Mouse (Mus musculus): ENCODE data around the gene Repin1.

GRCm38 (mm10) chr6:48593158-48594042, at the start of gene Repin1, which contains the start of gene Gm44965:
- TF ChIP-seq E2F4 (IDR thresholded peaks at IDR 0.05; ENCODE audit: insufficient replicate concordance, low read depth, low read length) (no peak), POLR2AphosphoS2 (IDR thresholded peaks at IDR 0.05; ENCODE audit: low read depth, low read length) (0 out of 2 replicates have a peak, but pooled peaks have one; percentile 49), RCOR1 (conservative IDR thresholded peaks at IDR 0.05; ENCODE audit: low read depth, low read length) (no peak), POLR2A (IDR thresholded peaks at IDR 0.05; ENCODE audit: low read depth, low read length) (peak; percentile 77; the same call in 1 of the 2 replicates), ZNF384 (IDR thresholded peaks at IDR 0.05; ENCODE audit: low read depth, low read length) (no peak), CHD2 (IDR thresholded peaks at IDR 0.05; ENCODE audit: low read length) (peak; percentile 90), SMC3 (IDR thresholded peaks at IDR 0.05; ENCODE audit: low read depth, low read length) (no peak), NRF1 (IDR thresholded peaks at IDR 0.05; ENCODE audit: low read depth, low read length) (0 out of 2 replicates have a peak, but pooled peaks have one; percentile 34), EP300 (IDR thresholded peaks at IDR 0.05; ENCODE audit: low read length) (peak; percentile 47; the same call in 1 of the 2 replicates), CTCF (conservative IDR thresholded peaks at IDR 0.05 in 1 of 2, IDR thresholded peaks at IDR 0.05 in 1 of 2; ENCODE audit: low read depth in 2 of 2, low read length in 2 of 2) (0 out of 4 replicates have a peak, but pooled peaks of 1 of the 2 experiments have one; percentile 19), ELF1 (IDR thresholded peaks at IDR 0.05; ENCODE audit: low read depth, low read length) (peak; percentile 66; the same call in 1 of the 2 replicates), BHLHE40 (IDR thresholded peaks at IDR 0.05; ENCODE audit: low read depth, low read length) (peak; percentile 94), CHD1 (IDR thresholded peaks at IDR 0.05; ENCODE audit: low read depth, low read length) (no peak), GABPA (IDR thresholded peaks at IDR 0.05; ENCODE audit: insufficient replicate concordance, low read depth, low read length) (no peak)
